Mouse (Mus musculus) embryonic fibroblast, embryonic 13.5 days (primary cell): ENCODE data around the gene Churc1.

Experiments used
- CTCF ChIP-seq: IDR thresholded peaks from 2 replicates; pipeline ENCODE4 v1.5.1; 2011; ENCODE audit warnings: mild to moderate bottlenecking, control low read depth, low read length, moderate library complexity, borderline replicate concordance; ENCODE audit not compliant: insufficient read depth
- POLR2A ChIP-seq: IDR thresholded peaks from 2 replicates; pipeline ENCODE4 v1.6.1; 2011; ENCODE audit warnings: low read depth, mild to moderate bottlenecking, control low read depth, low read length, moderate library complexity

DNA sequence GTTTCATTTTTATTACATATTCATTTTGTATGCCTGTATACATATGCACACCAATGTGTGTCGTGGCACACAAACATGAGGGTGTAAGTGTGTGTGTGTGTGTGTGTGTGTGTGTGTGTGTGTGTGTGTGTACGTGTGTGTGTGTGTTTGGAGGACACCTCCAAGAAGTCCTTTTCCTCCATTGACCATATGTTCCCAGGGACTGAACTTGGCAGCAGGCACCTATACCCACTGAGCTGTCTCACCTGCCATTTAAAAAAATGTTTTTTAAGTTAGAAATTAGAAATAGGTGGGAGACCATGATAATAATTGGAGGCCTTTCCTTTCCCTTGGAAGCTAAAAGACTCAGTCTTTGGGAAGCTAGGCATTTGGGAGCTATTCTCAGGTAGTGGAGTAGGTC lies 48.8 kb downstream of the Churc1 start:
- no peak for TF ChIP-seq POLR2A
- no peak for TF ChIP-seq CTCF
